Mouse (Mus musculus) cerebellum, adult 2 months (tissue): ENCODE data around the gene Samhd1.

ENCODE experiments used
- CTCF ChIP-seq: fragments of 200-500 bp; IDR thresholded peaks from 2 replicates; pipeline ENCODE4 v1.5.1; 2011; ENCODE audit warnings: low read depth, mild to moderate bottlenecking, control low read depth, low read length, moderate library complexity, borderline replicate concordance; ENCODE audit not compliant: insufficient read depth
- POLR2A ChIP-seq: fragments of 200-500 bp; IDR thresholded peaks from 2 replicates; pipeline ENCODE4 v1.6.1; 2011; ENCODE audit warnings: low read length, control low read depth, borderline replicate concordance; ENCODE audit not compliant: insufficient read depth

GRCm38 (mm10) chr2:157092024-157092423, 43.0 kb downstream of the Samhd1 start:
- TF ChIP-seq CTCF (no peak), POLR2A (no peak)
